Comparison of ENCODE assay signal across 9 mouse cellular contexts in the genomic region with DNA sequence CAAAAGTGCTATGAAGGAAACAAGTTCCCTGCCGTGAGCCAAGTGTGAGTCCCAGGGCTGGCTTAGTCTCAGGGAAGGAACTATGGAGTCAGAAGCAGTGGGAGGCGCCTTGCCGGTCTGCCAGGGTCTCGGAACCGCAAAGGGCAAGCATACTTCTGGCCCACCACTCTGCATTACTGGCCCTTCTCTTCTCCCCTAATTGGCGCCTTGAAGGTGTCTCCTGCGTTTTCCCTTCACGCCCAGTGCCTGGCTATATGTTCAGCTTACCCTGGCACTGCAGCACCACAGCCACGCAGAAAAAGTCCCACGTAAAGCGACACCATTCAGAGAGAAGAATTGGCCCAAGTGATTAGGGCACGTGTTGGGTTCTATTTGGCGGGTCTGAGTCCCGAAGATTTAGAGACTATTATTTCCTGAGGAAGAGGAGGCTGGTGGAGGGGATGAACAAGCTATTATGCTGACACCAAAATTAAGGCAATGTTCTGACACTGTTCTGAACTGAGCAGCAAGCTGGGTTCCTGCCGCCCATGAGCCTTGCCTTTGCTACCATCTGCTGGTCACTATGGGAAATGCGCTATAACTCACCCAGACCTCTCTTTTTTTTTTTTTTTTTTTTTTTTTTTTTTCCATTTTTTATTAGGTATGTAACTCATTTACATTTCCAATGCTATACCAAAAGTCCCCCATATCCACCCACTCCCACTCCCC.
DNase-seq lines count a peak whose midpoint lies in the region; ATAC-seq lines count a peak whose summit lies in the region.
"Had no signal": no experiment of that assay in that cellular context is flagged by ENCODE, and none has a peak within 500 bp of the region (broad histone marks: within the 10 kb centered on the region; RNA-seq: fewer than 3 reads in every experiment).

No protein-coding gene starts in this region.

- no peaks in the 10 kb centered on the region for H3K4me1 ChIP-seq in forebrain, embryonic 14.5 days (ENCODE audit: control insufficient read depth, insufficient read depth, low read length)
- H3K4me1 ChIP-seq in hindbrain, embryonic 11.5 days (replicated peaks; ENCODE audit: control insufficient read depth, insufficient read depth, low read length): no peaks in the 10 kb centered on the region

- no peaks in the 10 kb centered on the region for H3K27me3 ChIP-seq in forebrain, embryonic 14.5 days (replicated peaks; ENCODE audit: control insufficient read depth, insufficient read depth, low read length)
- no peaks in the 10 kb centered on the region for H3K27me3 ChIP-seq in hindbrain, embryonic 11.5 days (ENCODE audit: control insufficient read depth, insufficient read depth, low read length)

- H3K9ac ChIP-seq in forebrain, embryonic 14.5 days (ENCODE audit: low read length): no peak overlapping the region
- no peak overlapping the region for H3K9ac ChIP-seq in hindbrain, embryonic 11.5 days (ENCODE audit: low read depth, low read length)

- H3K4me2 ChIP-seq in forebrain, embryonic 14.5 days (ENCODE audit: low read length): no peak overlapping the region
- no peak overlapping the region for H3K4me2 ChIP-seq in hindbrain, embryonic 11.5 days (replicated peaks; ENCODE audit: low read depth, low read length)

- H3K4me3 ChIP-seq in forebrain, embryonic 14.5 days (ENCODE audit: low read depth, low read length): no peak overlapping the region
- no peak overlapping the region for H3K4me3 ChIP-seq in hindbrain, embryonic 11.5 days (ENCODE audit: low read depth, low read length)

- H3K36me3 ChIP-seq in forebrain, embryonic 14.5 days (ENCODE audit: control insufficient read depth, insufficient read depth, low read length): no peaks in the 10 kb centered on the region
- no peaks in the 10 kb centered on the region for H3K36me3 ChIP-seq in hindbrain, embryonic 11.5 days (ENCODE audit: control insufficient read depth, insufficient read depth, low read length)

- peak; percentile 90 for ATAC-seq in cerebellum, adult (ENCODE audit: insufficient number of reproducible peaks, low FRiP score, low TSS enrichment)
- peak; percentile 80 for ATAC-seq in forebrain, embryonic 14.5 days
- peak; percentile 43; the same call in 1 of the 2 replicates for ATAC-seq in hindbrain, embryonic 11.5 days (ENCODE audit: low FRiP score)

- H3K9me3 ChIP-seq in forebrain, embryonic 14.5 days (replicated peaks; ENCODE audit: control insufficient read depth, low read length): peaks cover 6% of the 10 kb centered on the region; the same call in 1 of the 2 replicates
- no peaks in the 10 kb centered on the region for H3K9me3 ChIP-seq in hindbrain, embryonic 11.5 days (ENCODE audit: control insufficient read depth, low read length)

- no peak overlapping the region for H3K27ac ChIP-seq in forebrain, embryonic 14.5 days (ENCODE audit: low read depth, low read length)
- H3K27ac ChIP-seq in hindbrain, embryonic 11.5 days (ENCODE audit: low read depth, low read length): no peak overlapping the region
- H3K27ac ChIP-seq: macrophage had no signal

- 46% methylated on average over 16 of the region's 16 CpGs for WGBS in forebrain, embryonic 14.5 days
- WGBS in hindbrain, embryonic 11.5 days: 47% methylated on average over 16 of the region's 16 CpGs

- peak; percentile 51 to 80 for DNase-seq in adrenal gland, adult (ENCODE audit: inconsistent age in 2 of 2, low spot score in 1 of 2)
- no peak for DNase-seq in adrenal gland, adult 8-10 months
- peak; percentile 83 for DNase-seq in forebrain, embryonic 14.5 days (ENCODE audit: low spot score)
- peak; percentile 74 for DNase-seq in hindbrain, embryonic 11.5 days (ENCODE audit: low spot score)
- peak; percentile 50 for DNase-seq in layer of hippocampus, adult 9-11 months
- DNase-seq in lung, postnatal 36 days: peak; percentile 74
- peak; percentile 68 for DNase-seq in right cerebral cortex, adult 18-20 months
